Mouse (Mus musculus) cerebellum, adult 9-11 months (tissue): ENCODE data around the gene Tspan1.
A peak's percentile ranks its signal among the peaks of the same experiment; 100 is the strongest.

Source experiments
- DNase-seq: peaks from one replicate; pipeline ENCODE4 v3.0.0; 2022

Tspan1 gene

DNA sequence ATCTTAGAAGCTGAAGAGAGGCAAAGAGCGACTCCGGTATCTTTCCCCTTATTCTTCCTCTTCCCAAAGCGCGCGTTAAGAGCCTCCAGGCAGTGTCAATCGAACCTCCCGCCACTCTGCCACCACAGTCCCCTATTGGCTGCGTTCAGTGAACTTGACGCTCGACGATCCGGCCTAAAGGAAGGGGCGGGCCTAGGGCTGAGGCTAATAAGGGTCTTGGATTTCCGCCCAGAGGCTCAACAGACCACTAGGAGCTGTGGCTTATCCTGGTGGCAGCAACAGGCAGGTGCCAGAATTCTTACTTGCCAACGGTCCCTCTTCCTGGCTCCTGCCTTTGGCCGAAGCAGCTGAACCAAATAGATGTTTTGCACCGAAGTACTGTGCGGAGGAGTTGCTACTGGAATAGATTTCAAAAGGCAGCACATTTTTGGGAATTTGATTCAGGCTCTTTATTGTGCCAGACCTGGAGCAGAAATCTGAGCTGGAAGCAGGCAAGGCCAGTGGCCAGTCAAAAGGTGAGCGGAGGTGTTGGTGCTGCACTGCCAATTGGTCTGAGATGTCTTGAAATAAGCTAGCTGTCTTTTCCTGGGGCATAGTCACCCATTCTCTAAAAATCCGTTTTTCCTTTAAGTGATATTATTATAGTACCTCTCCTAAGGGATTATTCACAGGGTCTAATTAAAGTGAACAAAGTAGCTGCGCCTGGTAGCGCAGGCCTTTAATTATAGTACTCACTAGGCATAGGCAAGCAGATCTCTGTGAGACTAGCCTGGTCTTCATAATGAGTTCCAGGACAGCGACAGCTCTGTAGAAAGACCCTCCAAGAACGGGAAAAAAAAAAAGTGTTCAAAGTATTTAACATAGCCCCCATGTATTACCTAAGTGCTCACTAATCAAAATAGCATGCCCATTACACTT is 43.5 kb downstream of the Tspan1 start, which contains the start of the genes Rad54l and Pomgnt1:
Rad54l (minus strand) TSS at position 89 of the 918 bp plus-strand sequence.
Pomgnt1 (plus strand) TSS at position 239 of the 918 bp plus-strand sequence.
- peak; percentile 82 for DNase-seq

DNA sequence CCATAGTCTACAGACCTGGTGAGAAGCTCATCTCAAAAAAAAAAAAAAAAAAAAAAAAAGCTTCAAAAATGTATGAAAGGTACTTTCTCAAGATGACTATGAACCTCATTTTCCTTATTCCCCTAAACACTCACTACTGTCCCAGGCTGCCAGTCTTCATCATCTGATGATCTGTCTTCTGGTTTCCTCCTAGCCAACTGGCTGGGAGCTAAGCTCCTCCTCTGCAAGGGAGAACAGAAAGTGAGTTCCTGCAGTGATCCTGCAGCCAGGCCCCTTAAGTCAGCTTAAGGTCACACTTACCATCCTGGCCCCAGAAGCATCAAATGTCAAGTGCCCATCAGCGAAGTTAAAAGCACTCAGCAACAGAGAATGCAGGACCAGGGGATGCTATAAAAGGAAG is 44.6 kb downstream of the Tspan1 start:
- DNase-seq: no peak
